Mouse (Mus musculus) effector memory CD4-positive, alpha-beta T cell, adult 5 months (primary cell): ENCODE measurements around the gene Scn4a. TPM values are rescaled to one million over a fixed set of nuclear protein-coding genes. Genes with fewer than 3 reads are reported as not detected.

Source experiments
- polyA plus RNA-seq: library from polyadenylated mRNA; unstranded; fragments of 100-300 nt; shearing (Covaris generic); gene quantifications from one replicate; pipeline ENCODE4 v1.2.1, GENCODE M21; 2017

Scn4a gene
- not detected for polyA plus RNA-seq

DNA sequence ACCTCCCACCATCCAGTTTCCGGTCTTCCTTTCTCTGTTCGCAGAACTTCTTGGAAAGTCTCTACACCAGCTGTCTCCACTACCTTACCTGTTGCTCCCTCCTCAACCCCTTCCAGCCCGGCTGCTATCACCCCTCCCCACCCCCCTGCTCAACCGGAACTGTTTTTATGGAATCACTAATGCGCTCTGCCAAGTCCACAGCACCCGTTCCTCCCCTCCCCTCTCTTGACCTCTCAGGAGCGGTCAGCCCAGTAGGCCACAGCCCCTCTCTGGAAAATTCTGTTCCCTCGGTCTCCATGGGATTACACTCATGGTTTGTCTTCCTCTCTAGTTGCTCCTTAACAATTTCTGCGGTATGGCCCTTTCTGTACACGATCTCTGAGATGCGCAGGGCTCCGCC is at the start of gene Scn4a:
Scn4a (minus strand) TSS at position 101 of the 400 bp plus-strand sequence.

DNA sequence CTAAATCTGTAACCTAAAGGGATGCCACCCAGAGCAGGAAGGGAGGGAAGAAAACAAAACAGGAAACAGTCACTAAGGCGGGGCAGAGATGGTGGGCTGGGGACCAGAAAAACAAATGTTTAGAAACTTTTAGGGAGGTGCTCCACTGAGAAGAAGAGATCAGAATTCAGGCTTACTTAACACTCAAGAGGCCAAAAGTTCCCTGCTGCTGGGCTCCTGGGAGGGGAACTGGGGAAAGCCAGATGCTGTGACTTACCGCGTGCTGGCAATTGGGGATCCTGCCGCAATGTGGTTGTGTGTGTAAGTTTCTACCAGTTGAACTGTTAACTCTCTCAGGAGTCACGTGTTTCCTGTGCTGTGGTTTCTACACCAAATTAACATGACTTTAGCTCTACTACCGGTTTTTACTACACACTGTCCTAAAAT is 34.7 kb upstream of the Scn4a start, which contains the start of gene Icam2:
Icam2 (minus strand) TSS at position 285 of the 426 bp plus-strand sequence.

DNA sequence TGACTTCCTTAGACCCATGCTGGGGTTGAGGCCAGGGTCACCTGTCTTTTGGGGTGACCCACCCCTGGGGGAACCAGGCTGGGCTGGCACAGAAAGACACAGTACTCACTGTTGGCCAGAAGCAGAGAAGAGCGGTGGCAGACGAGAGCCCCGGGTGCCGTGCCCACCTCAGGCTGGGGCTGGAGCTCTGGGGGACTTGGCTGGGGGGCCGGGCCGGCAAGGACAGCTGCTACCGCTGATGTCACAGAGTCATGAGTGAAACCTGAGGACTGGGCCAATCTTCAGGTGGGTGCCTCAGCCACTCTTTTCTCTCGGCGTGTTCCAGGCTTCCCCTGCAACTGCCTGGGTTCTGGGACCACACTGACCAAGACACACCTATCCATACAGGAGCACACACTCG is 12.3 kb upstream of the Scn4a start, which contains the start of gene Prr29:
Prr29 (plus strand) TSS at position 107 of the 400 bp plus-strand sequence.

DNA sequence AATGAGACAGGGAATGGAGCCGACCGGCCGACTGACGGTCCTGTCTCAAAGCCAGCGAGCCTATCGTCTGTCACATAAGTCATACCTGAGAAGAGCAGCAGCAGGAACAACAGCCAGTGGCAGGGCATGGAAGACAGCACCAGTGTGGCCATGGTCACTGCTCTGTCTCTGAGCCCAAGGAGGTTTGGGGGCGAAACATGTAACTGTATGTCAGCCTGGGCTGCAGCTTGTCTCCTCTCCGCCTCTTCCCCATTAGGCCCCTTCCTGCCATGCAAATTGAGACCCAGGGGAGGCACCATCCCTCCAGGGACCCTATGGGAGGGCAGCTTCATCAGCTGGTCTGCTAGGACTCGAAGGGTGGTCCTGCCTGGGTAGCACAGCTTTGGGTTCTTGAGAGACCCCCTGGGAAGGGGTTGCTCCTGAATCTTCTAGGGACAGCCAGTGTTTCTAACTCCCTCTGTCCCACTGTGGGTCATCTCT is 38.7 kb downstream of the Scn4a start, which contains the start of gene Cd79b:
Cd79b (minus strand) TSS at position 430 of the 480 bp plus-strand sequence.

DNA sequence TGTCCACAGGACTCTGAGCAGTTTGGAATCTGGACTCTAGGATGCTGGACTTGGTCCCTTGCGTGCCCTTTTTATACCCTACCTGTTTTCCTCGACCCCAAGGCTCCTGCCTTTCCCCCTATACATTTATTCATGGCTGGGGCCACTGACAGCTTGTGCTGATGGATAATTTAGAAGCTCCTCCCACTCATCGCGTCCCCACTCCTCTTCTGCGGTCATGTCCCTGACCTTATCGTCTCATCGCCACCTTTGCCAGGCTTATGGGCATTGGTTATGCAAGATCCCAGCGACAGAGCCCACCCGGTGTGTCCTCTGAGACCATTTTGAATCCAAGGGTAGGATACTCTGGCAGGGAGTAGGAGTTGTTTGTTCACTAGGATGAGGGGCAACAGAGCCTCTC is 51.3 kb downstream of the Scn4a start, which contains the start of gene Gh:
Gh (minus strand) TSS at position 101 of the 400 bp plus-strand sequence.

DNA sequence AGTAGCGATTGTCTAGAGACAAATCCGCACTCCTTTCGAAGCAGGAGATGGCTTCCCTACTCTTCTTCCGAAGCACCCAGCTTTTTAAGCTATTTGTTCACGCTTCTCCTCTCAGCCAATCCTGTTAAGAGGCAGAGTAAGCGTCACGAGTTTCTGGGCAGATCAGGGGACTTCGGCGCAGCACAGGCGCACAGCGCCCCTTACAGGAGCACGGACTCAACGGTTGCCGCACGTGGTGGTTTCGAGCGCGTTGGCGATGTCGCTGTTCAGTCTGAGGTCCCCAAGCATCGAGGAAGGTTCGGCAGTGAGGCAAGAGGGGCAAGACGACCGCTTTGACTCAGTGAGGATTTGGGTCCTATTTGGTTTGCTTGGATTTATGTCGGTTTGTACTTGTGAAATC is 76.6 kb downstream of the Scn4a start, which contains the start of gene Tcam1:
Tcam1 (plus strand) TSS at position 219 of the 400 bp plus-strand sequence.

DNA sequence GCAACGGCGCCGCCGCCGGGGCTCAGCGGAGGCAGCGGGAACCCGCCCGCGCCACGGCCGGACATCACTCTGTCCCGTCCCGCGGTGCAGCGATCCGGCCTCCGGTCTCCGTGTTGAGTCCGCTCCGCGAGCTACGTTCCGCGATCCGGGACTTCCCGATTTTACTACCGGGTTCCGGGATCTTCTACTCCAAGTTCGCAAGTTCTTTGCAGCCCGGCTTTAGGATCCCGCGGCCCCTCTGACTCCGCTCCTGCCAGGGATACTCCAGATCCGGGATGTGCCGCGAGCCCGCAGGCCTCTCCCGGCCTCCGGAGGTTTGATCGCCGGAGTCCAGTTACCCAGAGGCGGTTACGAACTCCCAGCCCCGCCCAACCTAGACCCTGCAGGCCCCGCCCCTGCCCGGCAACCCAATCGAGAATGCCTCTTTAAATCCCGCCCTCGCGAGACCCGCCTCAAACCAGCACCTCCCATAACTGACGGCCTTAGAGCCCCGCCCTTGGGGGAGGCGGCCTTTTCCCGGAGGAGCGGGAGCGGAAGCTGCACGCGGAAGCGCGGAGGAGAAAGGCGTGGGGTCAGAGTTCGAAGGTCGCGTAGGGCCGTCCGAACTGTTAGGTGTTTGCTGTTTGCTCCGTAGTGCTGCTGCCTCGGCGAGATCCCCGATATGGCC is 80.3 kb downstream of the Scn4a start, which contains the start of gene Smarcd2:
Smarcd2 (minus strand) TSS at position 329 of the 667 bp plus-strand sequence.

Other genes starting within 250 kb of the Scn4a start
- not detected for gene Gm10840, start 192.4 kb downstream of the Scn4a start, polyA plus RNA-seq
- 940 TPM for gene Limd2, start 192.4 kb downstream of the Scn4a start, polyA plus RNA-seq
- gene Strada, start 151.1 kb downstream of the Scn4a start, polyA plus RNA-seq: 28.5 TPM
- 66.9 TPM for gene Ccdc47, start 136.9 kb downstream of the Scn4a start, polyA plus RNA-seq
- gene Ddx42, start 136.4 kb downstream of the Scn4a start, polyA plus RNA-seq: 105 TPM
- 67.4 TPM for gene Ftsj3, start 97.2 kb downstream of the Scn4a start, polyA plus RNA-seq
- gene Psmc5, start 97.1 kb downstream of the Scn4a start, polyA plus RNA-seq: 120 TPM
- 116 TPM for gene Smarcd2, start 80.3 kb downstream of the Scn4a start, polyA plus RNA-seq
- gene Tcam1, start 76.6 kb downstream of the Scn4a start, polyA plus RNA-seq: not detected
- gene Gh, start 51.4 kb downstream of the Scn4a start, polyA plus RNA-seq: not detected
- 0.31 TPM for gene Cd79b, start 38.5 kb downstream of the Scn4a start, polyA plus RNA-seq
- not detected for gene Prr29, start 12.2 kb upstream of the Scn4a start, polyA plus RNA-seq
- gene Icam2, start 34.8 kb upstream of the Scn4a start, polyA plus RNA-seq: 82.2 TPM
- gene Ern1, start 134.6 kb upstream of the Scn4a start, polyA plus RNA-seq: 127 TPM